21 mouse cellular contexts compared by ENCODE assay signal in the genomic region with DNA sequence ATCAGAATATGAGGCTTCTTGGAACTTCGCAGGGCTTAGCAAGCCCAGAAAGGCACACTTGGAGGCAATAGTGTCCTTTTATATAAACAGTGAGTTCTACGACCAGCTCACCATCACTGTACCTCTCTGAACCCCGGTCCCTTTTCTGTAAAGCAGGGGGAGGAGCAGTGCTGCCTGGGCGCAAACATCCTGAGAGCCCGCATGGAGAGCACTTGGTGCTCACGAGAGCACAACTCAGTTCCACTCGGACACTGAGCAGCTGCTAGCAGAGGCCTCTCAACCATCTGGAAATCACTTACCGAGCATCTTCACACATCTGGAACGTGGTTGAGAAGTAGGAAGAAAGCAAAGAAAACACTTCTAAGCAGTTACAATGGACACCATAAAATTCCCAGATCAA. TPM values are rescaled to one million over a fixed set of nuclear protein-coding genes. Genes with fewer than 3 reads are reported as not detected.
"Had no signal": no experiment of that assay in that cellular context is flagged by ENCODE, and none has a peak within 500 bp of the region (broad histone marks: within the 10 kb centered on the region; RNA-seq: fewer than 3 reads in every experiment).

No protein-coding gene starts in this region.

- H3K27ac ChIP-seq: limb, embryonic 13.5 days; liver, embryonic 13.5 days; lung, embryonic 15.5 days; midbrain, embryonic 10.5 days; midbrain, embryonic 13.5 days; neural tube, embryonic 13.5 days had no signal

- DNase-seq: kidney, adult 8-10 months; kidney, postnatal 14 days; kidney, postnatal 4 days; left cerebral cortex, postnatal 4 days; liver, embryonic 13.5 days; retina, postnatal 1 day; thymus, adult 18-20 months; thymus, postnatal 36 days had no signal

- H3K4me3 ChIP-seq: limb, embryonic 13.5 days; liver, embryonic 13.5 days; lung, embryonic 15.5 days; megakaryocyte, embryonic 14.5 days; midbrain, embryonic 10.5 days; midbrain, embryonic 13.5 days; myocyte; neural tube, embryonic 13.5 days had no signal

- H3K36me3 ChIP-seq: lung, embryonic 15.5 days had no signal

- H3K27me3 ChIP-seq: limb, embryonic 13.5 days; liver, embryonic 13.5 days; lung, embryonic 15.5 days; megakaryocyte, embryonic 14.5 days; midbrain, embryonic 13.5 days; neural tube, embryonic 13.5 days had no signal

- H3K4me1 ChIP-seq: liver, embryonic 13.5 days; lung, embryonic 15.5 days; midbrain, embryonic 10.5 days; midbrain, embryonic 13.5 days; neural tube, embryonic 13.5 days had no signal

- H3K9ac ChIP-seq: limb, embryonic 13.5 days; liver, embryonic 13.5 days; lung, embryonic 15.5 days; midbrain, embryonic 13.5 days; neural tube, embryonic 13.5 days had no signal

- ATAC-seq: intestine, postnatal 0 days; midbrain, embryonic 13.5 days; midbrain, embryonic 16.5 days had no signal

- H3K4me2 ChIP-seq: limb, embryonic 13.5 days; liver, embryonic 13.5 days; lung, embryonic 15.5 days; midbrain, embryonic 13.5 days; neural tube, embryonic 13.5 days had no signal

- H3K9me3 ChIP-seq: limb, embryonic 13.5 days; liver, embryonic 13.5 days; lung, embryonic 15.5 days; megakaryocyte, embryonic 14.5 days; midbrain, embryonic 10.5 days; midbrain, embryonic 13.5 days; neural tube, embryonic 13.5 days had no signal

RNA-seq across cellular contexts. Expression of gene Myh7b, which starts 34.4 kb away (rescaled TPM):
- total RNA-seq: liver, adult 2 months; monocyte, adult 5-6 weeks; neutrophil, adult 5-6 weeks had no signal
- polyA plus RNA-seq: liver, adult 2 months; urinary bladder, adult 2 months had no signal

RNA-seq across cellular contexts. Expression of gene Ggt7, which starts 58.6 kb away (rescaled TPM):
- total RNA-seq: neutrophil, adult 5-6 weeks had no signal
